Mouse (Mus musculus): ENCODE results near the gene Mycs.

Gene Mycs

GRCm38 (mm10) chrX:5469165-5469564 lies at the start of gene Mycs:
Gene Mycs, minus strand, starts transcription at chrX:5469265.
- no peak for DNase-seq

- no peak for DNase-seq
These were observed 1.0 kb downstream of the Mycs start for GRCm38 (mm10) chrX:5468022-5468421.
